Mouse (Mus musculus) lung, adult 18-20 months (tissue): ENCODE results near the gene Cks2.

Source experiments
- DNase-seq, 2 experiments: peaks; one replicate each; pipeline ENCODE4 v3.0.0; 2022; ENCODE audit warnings: mixed read lengths in 2 of 2

Gene Cks2

GRCm38 (mm10) chr13:51681634-51682033, 36.6 kb downstream of the Cks2 start:
- DNase-seq: no peak

DNA sequence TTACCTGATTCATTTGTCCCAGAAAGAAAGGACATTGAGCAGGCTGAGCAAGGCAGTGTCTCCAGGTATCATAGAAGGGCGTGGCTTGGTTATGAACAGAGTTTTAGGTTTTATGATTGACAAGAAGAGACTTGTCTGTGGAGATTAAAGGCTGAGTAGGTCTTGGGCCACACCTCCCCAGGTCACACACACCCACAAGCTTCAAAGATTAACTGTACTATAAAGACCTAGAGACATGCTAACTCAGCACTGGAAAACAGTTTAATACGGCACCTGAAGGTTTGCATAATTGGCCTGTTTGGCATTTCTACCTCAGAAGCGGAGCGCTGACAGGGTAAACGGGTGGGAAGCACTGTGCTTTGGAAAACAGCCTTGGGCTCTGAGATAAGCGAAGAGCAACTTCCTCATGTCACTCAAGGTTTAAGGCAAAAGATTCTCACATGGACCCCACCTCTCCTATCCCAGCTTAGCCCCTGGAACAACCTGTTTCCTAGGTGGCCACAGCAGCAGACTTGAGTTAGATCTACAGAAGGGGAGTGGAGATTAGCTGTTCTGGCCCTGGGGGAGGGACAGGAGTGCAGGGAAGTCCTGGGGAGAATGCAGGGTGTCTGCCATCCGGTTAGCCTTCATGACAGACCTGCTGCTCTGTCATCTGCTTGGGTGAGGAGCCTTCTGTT, 40.4 kb downstream of the Cks2 start:
- no peak for DNase-seq

DNA sequence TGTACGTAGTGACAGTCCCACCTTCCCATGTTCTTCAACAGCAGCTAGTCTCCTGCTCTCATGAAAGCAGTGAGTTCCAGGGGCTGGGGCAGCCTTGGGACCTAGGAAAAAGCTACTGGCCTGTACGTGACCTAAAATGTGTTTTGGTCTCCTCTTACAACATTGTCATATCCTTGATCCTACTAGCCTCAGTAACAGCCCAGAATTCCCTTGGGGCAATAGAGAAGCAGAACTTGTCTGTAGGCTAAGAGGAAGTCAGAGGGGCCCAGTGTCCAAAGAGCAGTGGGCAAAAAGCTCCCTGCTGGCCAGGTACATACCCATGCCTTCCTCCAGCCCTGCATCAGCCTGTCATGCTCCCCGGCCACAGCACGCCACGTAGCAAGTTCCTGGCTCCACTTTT, 41.9 kb downstream of the Cks2 start:
- no peak for DNase-seq

DNA sequence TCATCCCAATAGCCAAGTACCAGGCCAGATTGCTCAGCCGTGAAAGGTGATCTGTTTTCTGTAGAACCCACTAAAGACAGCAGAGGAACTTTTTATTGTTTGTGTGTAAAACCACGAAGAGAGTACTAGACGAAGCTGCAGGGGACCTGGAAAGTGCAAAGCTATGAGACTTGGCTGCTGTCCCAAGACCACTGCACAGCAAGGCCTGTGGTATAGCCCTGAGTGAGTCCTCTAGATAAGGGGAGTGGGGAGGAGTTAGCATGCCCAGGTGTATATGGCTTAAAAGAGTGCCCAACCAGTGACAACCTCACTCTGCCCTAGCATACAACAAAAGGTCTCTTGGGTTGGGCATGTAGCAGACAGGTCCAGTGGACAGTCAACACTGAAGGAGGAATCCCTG, 43.7 kb downstream of the Cks2 start:
- DNase-seq: no peak

DNA sequence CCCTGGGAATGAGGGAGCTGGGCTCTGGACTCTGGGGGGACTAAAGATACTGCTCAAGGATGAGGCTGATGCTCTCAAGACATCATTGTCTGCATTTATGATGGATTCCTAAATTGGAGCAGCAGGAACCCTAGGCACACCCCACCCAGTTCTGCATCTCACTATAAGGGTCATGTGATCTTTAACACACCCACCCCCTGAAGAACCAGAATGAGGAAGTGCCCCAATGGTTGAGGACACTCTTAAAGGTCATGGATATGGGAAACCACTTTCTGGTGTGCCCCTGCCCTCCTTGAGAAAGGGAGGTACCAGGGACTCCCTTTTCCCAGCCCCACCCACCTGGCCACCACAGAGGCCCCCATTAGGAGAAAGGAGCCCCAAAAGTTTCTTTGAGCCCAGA, 51.4 kb downstream of the Cks2 start:
- no peak for DNase-seq

- DNase-seq: no peak
Observed at GRCm38 (mm10) chr13:51697455-51697854, 52.4 kb downstream of the Cks2 start.

- DNase-seq: no peak
Observed at GRCm38 (mm10) chr13:51697897-51698296, 52.9 kb downstream of the Cks2 start.

- DNase-seq: no peak
Observed at GRCm38 (mm10) chr13:51698318-51698717, 53.3 kb downstream of the Cks2 start.
